Mouse (Mus musculus) cerebellum, adult 11-12 months (tissue): Measurements from ENCODE around the gene Surf6.
A peak's percentile ranks its signal among the peaks of the same experiment; 100 is the strongest.
"Not testable (repeated sequence)": the region's sequence is repeated elsewhere in the genome, so short reads cannot be mapped to it uniquely, and the experiment has no call there.

Experiments
- DNase-seq: peaks from one replicate; pipeline ENCODE4 v3.0.0; 2022

Surf6 gene

DNA sequence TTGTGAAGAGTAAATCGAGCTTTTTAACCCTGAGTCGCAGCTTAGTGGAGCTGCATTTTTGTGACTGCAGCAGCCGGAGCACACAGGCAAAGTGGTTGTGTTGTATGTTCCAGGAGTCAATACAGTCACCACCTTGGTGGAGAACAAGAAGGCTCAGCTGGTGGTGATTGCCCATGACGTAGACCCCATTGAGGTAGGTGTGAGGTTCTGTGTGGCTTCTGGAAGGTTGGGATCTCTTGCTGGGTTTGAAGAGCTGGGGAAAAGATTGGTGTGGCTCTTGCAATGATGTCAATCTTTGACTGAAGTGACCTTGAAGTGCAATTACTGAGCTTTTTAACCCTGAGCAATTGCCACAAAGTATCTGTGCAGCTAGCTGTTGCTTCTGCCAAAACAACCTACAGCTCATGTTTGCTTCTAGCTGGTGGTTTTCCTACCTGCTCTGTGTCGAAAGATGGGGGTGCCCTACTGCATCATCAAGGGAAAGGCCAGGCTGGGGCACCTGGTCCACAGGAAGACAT is 9.6 kb upstream of the Surf6 start:
- no peak for DNase-seq

DNA sequence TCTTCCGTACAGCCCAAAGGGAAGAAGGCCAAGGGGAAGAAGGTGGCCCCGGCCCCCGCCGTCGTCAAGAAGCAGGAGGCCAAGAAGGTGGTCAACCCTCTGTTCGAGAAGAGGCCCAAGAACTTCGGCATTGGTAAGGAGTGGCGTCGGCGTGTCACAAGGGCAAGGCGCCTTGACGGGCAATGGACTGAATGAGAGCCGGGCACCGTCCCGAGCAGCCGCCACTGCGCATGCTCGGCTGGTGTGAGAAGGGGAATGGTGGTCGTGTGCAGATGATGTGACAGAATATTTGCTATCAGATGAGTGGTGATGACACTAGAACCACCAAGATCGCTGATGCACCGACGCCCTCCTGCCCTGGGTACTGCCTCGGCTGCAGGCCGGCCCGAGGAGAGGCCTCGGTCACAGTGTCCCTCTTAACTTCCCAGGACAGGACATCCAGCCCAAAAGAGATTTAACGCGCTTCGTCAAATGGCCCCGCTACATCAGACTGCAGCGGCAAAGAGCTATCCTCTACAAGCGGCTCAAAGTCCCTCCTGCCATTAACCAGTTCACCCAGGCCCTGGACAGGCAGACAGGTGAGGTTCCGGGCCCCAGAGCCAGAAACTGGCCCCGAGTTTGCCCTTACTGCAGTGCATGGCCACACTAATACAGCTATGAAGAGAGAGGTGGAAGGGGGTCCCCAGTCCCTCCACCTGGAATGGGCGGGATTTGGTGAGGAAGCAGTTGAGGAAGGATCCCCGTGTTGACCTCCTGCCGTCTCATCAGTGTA is 8.5 kb upstream of the Surf6 start:
- DNase-seq: no peak

GRCm38 (mm10) chr2:26910124-26910993 is 7.7 kb upstream of the Surf6 start, which contains the start of the genes Med22 and Rpl7a:
Gene Med22, minus strand, starts transcription at chr2:26910677.
Gene Rpl7a, plus strand, starts transcription at chr2:26910764.
- DNase-seq: peak; percentile 99

- no peak for DNase-seq
Measured at GRCm38 (mm10) chr2:26909387-26909784, 6.7 kb upstream of the Surf6 start.

DNA sequence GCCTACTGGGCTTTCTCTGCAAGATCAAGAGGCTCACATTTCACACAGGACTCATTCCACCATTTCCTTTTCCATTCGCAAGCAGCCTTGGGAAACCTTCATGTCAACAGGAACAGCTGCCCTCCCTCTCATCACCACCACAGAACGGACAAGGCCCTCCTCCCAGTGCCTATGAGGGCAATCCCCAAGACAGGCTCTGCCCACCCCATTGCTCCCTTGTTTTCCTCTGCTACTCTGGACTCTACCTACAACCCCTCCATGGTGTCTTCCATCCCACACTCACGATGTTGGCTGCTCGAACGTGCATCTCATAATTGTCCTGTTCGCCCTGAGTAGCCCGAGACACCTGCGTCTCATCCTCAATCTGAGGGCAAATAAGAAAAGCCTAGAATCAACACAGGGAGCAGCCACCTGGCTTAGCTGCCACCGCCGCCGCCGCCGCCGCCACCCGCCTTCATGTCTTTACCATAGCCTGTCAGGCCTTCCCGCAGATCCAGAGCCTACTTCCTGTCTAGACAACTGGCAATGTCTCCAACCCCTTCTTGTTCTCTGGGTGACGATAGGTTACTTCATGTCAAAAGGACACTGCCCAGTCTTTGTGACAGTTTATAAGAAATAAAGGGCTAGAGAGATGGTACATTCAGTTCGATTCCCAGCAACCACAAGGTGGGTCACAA is 6.2 kb upstream of the Surf6 start:
- DNase-seq: no peak

GRCm38 (mm10) chr2:26907109-26907508 is 4.4 kb upstream of the Surf6 start:
- DNase-seq: no peak

GRCm38 (mm10) chr2:26906431-26906830 is 3.8 kb upstream of the Surf6 start:
- no peak for DNase-seq

DNA sequence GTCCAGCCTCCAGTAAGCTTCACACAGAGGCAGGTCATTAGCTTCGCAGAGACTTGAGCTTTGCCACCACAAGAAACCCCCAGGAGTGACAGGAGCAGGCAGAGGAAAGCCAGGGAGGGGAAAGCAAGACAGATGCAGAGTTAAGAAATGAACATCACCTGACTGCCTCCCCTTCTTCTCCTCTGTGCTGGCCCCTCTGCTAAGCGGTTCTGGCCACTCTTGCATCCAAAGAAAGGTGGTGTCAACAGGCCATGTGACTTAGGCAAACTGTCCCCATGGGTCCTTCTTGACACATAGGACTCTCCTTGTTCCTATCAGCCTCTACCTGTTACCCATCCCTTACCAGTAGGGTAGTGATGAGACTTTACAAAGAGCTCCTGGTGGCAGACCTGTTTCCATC is 3.3 kb upstream of the Surf6 start:
- DNase-seq: no peak

GRCm38 (mm10) chr2:26903311-26903710 is 632 bp upstream of the Surf6 start:
- no peak for DNase-seq

- no peak for DNase-seq
Measured at GRCm38 (mm10) chr2:26901834-26902400, 762 bp downstream of the Surf6 start.

DNA sequence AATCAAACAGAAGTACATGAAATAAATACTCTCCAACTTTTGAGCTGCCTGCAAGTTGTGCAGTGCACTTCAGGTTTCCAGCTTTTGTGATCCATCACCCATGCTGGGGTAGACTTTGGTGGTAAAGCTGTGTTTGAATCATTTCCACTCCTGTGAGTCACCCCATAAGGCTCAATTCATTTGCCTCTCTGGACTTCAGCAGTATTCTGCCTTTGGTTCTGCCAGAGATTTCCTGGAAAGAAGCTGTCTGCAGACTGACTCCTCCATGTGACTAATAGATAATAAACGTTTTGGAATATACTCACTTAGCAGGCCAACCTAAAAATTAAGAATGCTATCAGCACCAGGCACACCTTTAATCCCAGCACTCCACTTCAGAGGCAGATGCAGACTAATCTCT is 1.9 kb downstream of the Surf6 start:
- DNase-seq: no peak

DNA sequence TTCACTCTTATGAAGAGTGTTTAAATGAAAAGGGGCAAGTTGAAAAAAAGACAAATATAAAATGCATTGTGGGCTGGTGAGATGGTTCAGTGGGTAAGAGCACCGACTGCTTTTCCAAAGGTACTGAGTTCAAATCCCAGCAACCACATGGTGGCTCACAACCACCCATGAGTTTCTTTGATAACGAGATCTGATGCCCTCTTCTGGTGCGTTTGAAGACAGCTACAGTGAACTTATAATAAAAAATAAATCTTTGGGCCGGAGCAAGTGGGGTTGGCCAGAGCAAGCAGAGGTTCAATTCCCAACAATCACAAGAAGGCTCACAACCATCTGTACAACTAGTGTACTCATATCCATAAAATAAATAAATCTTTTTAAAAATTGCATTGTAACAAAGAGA is 6.8 kb downstream of the Surf6 start:
- DNase-seq: no peak

DNA sequence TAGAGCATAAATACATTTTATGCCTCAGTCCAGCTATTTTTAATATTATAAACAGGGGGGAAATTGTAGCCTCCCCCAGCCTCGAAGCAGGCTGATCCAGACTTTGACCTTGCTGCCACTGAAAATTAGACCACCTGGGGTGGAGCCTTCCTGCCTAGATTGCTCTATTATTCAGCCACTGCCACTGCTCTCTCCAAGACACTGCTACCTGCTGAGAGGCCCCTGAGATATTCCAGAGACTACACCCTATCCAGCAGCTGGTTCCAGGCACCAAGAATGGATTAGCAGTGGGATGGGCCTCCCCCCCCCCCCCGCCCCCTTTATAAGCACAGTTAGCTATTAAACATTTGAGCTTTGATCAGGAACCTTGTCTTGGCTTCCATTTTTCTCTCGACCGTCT is 16.5 kb downstream of the Surf6 start:
- DNase-seq: not testable (repeated sequence)

GRCm38 (mm10) chr2:26885541-26885940 is 17.1 kb downstream of the Surf6 start:
- DNase-seq: not testable (repeated sequence)

DNA sequence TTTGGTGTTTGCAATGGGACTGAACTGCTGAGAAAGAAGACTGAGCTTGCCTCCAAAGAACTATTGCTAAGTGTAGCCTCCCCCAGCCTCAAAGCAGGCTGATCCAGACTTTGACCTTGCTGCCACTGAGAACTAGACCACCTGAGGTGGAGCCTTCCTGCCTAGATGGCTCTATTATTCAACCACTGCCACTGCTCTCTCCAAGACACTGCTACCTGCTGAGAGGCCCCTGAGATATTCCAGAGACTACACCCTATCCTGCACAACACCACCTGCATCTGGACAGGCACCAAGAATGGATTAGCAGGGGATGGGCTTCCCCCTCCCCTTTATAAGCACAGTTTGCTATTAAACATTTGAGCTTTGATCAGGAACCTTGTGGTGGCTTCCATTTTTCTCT is 24.1 kb downstream of the Surf6 start:
- DNase-seq: no peak

- DNase-seq: no peak
Measured at GRCm38 (mm10) chr2:26870666-26871065, 32.0 kb downstream of the Surf6 start.

DNA sequence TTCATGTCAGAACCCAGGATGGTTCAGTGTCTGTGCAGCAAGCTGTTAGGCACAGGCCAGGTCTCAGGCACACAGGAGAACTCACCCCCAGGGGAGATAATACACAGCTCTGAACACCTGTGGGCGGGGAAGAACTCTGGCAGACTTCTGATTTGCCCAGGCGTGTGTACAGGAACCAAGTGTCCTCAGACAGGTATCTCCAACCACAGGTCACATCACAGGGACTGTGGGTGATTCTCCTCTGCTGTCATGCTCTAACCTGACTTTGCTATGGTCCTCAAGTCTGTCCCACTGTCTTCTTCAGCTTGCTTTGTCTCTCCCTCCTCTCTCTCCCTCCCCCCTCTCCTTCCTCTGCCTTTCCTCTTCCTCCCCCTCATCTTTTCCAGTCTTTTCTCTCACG is 37.8 kb downstream of the Surf6 start, which contains the start of gene Abo:
TSS of gene Abo (minus strand) at position 101 of the 400 bp plus-strand sequence.
- DNase-seq: no peak

- DNase-seq: no peak
Measured at GRCm38 (mm10) chr2:26862856-26863255, 39.8 kb downstream of the Surf6 start.

DNA sequence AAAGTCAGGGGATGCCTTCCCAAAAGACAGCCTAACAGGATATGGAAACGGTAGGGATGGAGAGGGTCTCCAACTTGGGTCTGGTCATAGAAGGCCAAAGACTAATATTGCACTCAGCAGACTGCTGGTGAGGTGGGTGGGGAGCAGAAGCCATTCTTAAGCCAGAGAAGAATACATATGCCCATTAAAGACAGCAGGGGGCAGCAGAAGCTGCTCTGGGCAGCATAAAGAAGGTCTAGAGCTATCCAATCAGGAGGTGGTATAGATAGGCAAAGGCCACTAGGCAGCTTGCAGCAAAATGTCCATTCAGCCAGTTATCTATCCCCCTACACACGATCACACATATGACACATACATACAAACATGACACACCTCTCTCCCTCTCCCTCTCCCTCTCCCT is 55.0 kb downstream of the Surf6 start:
- DNase-seq: no peak
